Mouse (Mus musculus): ENCODE measurements around the gene Mtrr. TPM values are rescaled to one million over a fixed set of nuclear protein-coding genes. Genes with fewer than 3 reads are reported as not detected.

The Mtrr gene
- polyA plus RNA-seq, 1 experiment from 2014 or later = 17.2 TPM

DNA sequence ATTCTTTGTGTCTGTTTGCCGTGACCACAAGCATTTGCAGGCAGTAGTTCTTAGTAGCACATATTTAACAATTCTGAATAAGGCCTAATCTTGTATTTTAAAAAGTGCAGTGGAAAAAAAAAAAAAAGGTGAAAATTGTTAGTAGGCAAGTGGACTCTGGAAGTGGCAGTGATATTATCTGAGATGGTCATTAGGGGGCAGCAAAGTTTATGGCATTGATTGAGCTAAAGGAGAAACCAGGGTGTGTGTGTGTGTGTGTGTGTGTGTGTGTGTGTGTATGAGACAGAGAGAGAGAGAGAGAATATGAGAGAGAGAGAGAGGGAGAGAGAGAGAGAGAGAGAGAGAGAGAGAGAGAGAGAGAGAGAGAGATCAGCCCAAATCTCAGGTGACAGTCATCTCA lies 11.8 kb upstream of the Mtrr start:
- DNase-seq (ENCODE audit: low read depth, low spot score) (no peak), ATAC-seq (no peak)
- in situ Hi-C loops (cut with MboI; ENCODE audit: low pct_unique_long_range_greater_than_20kb) = loop anchor here (25.0 kb wide), 1 partner anchor 1681 kb away; the partner anchor contains the start of gene Gm10767
- TF ChIP-seq CTCF (IDR thresholded peaks at IDR 0.05) = peak; percentile 20
- CTCF ChIA-PET = interaction anchor here (0.6 to 1.2 kb wide), 2 partner anchors 24 to 72 kb away, joined by 3 to 4 read pairs; no protein-coding TSS in a partner anchor
- POLR2A ChIA-PET = no interaction called here
- H3K27me3 ChIP-seq = no peaks in the 10 kb centered on the region

DNA sequence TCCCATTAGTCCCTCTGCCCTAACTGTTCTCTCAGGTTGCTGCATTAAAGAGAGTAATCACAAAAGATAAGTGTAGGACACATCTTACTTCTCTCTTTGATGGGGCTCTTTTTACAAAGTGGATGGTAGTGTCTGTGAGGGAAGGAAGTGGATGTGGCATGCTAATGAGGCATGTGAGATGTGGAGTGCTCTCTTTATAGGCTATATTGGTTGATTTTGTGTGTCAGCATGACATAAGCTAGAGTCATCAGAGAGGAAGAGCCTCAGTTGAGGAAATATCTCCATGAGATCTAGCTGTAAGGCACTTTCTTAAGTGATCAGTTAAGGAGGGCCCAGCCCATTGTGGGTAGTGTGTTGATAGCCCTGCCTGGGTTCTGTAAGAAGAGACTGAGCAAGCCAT lies 6.4 kb upstream of the Mtrr start:
- in situ Hi-C loops (cut with MboI; ENCODE audit: low pct_unique_long_range_greater_than_20kb) = loop anchor here (10.0 to 25.0 kb wide), 2 partner anchors 876 to 1676 kb away; partner anchors contain the start of gene Gm10767
- CTCF ChIA-PET = no interaction called here
- no peak for ATAC-seq

DNA sequence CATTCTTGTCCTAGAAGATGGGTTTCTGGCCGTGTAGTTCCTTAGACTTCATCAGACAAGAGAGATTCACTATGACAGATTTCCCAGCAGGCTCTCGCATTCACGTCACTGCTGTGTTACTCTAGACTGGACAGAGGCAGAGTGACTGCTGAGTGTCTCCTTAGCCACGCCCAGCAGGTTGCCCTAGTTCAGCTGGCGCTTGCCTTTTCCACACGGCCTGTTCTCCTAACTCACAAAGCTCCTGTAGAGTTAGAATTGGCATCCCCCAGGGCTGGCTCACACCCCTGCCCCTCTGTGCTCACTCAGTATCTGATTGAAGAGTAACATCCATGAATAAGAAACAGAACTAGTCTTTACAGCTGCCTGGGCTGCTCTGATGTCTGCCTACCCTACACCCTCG lies 3.5 kb upstream of the Mtrr start:
- H3K27me3 ChIP-seq = no peaks in the 10 kb centered on the region
- no peak for TF ChIP-seq CTCF (IDR thresholded peaks at IDR 0.05)
- ChIA-PET CTCF (no interaction called here), POLR2A (no interaction called here)
- ATAC-seq = no peak
- in situ Hi-C loops (cut with MboI; ENCODE audit: low pct_unique_long_range_greater_than_20kb) = loop anchor here (10.0 to 25.0 kb wide), 2 partner anchors 879 to 1673 kb away; partner anchors contain the start of gene Gm10767
- DNase-seq (ENCODE audit: low read depth, low spot score) = no peak

More for the DNA sequence above, 6.4 kb upstream of the Mtrr start:
- POLR2A ChIA-PET = no interaction called here
- no peaks in the 10 kb centered on the region for H3K27me3 ChIP-seq
- no peak for TF ChIP-seq CTCF (IDR thresholded peaks at IDR 0.05)
- no peak for DNase-seq (ENCODE audit: low read depth, low spot score)

DNA sequence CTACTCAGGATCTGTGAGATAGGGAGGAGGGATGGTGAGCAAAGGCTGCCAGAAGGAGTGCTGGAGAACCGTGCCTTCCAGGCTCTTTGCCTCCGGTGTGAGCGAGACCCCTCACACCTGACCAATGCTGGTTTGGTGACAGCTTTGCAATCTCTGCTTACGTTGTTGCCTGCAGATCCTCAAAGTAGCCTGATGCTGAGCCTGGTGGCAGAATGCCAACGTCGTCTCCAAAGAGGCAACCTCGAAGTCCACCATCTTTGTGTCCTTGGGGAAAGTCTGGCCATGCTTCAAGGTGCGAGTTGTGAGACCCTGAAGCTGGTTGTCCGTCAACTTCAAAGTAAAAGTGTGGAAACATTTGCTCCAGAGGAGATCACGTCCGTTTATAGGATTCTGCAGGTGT lies 2.0 kb upstream of the Mtrr start:
- H3K27me3 ChIP-seq = no peaks in the 10 kb centered on the region
- TF ChIP-seq CTCF (IDR thresholded peaks at IDR 0.05) = no peak
- in situ Hi-C loops (cut with MboI; ENCODE audit: low pct_unique_long_range_greater_than_20kb) = loop anchor here (10.0 to 25.0 kb wide), 2 partner anchors 881 to 1672 kb away; partner anchors contain the start of gene Gm10767
- POLR2A ChIA-PET = no interaction called here
- DNase-seq (ENCODE audit: low read depth, low spot score) = no peak
- no peak for ATAC-seq
- CTCF ChIA-PET = no interaction called here

DNA sequence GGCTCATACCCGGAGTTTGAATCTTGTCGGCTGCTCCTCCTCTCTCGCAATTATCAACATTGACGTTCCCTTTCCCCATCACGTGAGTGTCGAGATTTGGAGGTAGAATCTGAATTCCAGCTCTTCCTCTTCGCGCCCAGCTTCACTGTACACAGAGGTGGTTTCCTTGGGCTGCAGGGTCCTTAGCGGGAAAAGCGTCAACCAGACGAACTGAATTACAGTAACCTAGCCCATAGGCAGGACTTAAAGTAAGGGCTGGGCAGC lies 500 bp upstream of the Mtrr start:
- in situ Hi-C loops (cut with MboI; ENCODE audit: low pct_unique_long_range_greater_than_20kb) = loop anchor here (10.0 to 25.0 kb wide), 2 partner anchors 882 to 1670 kb away; partner anchors contain the start of gene Gm10767
- CTCF ChIA-PET = no interaction called here
- no peaks in the 10 kb centered on the region for H3K27me3 ChIP-seq
- TF ChIP-seq CTCF (IDR thresholded peaks at IDR 0.05) = no peak
- peak; percentile 5 for ATAC-seq
- POLR2A ChIA-PET = interaction anchor here (1.0 kb wide), 1 partner anchor 10 kb away, joined by 3 read pairs; no protein-coding TSS in a partner anchor
- DNase-seq (ENCODE audit: low read depth, low spot score) = no peak

GRCm38 (mm10) chr13:68581086-68581740 lies 736 bp downstream of the Mtrr start:
- no peak for ATAC-seq
- no peak for DNase-seq (ENCODE audit: low read depth, low spot score)
- in situ Hi-C loops (cut with MboI; ENCODE audit: low pct_unique_long_range_greater_than_20kb) = loop anchor here (10.0 to 25.0 kb wide), 2 partner anchors 884 to 1669 kb away; partner anchors contain the start of gene Gm10767
- H3K27me3 ChIP-seq = no peaks in the 10 kb centered on the region
- no peak for TF ChIP-seq CTCF (IDR thresholded peaks at IDR 0.05)
- ChIA-PET CTCF (interaction anchor here (1.3 kb wide), 1 partner anchor 12 kb away, joined by 7 read pairs; no protein-coding TSS in a partner anchor), POLR2A (no interaction called here)

DNA sequence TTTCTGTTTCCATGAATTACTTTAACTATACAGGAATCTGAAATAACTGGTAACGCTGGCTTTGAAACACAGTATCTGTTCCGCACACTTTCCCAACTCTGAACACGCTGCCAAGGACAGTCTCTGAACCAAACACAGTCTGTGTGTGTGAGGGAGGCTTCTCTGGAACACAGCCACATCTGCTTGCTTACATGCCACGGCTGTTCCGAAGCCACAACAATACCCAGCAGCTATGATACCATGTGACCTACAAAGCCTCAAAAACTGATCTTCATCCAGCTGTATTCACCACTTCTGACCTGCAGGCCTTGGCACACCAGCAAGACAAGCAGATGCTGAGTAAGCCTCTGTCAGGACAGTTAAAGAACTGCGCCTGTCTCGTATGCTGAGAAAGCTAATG lies 4.0 kb downstream of the Mtrr start:
- ChIA-PET CTCF (interaction anchor here (1.9 to 2.6 kb wide), 2 partner anchors 9 to 12 kb away, joined by 6 to 8 read pairs; no protein-coding TSS in a partner anchor), POLR2A (no interaction called here)
- H3K27me3 ChIP-seq = no peaks in the 10 kb centered on the region
- DNase-seq (ENCODE audit: low read depth, low spot score) = no peak
- in situ Hi-C loops (cut with MboI; ENCODE audit: low pct_unique_long_range_greater_than_20kb) = loop anchor here (25.0 kb wide), 1 partner anchor 1666 kb away; the partner anchor contains the start of gene Gm10767
- TF ChIP-seq CTCF (IDR thresholded peaks at IDR 0.05) = no peak
- no peak for ATAC-seq

GRCm38 (mm10) chr13:68574398-68574797 lies 7.6 kb downstream of the Mtrr start:
- TF ChIP-seq CTCF (IDR thresholded peaks at IDR 0.05) = no peak
- in situ Hi-C loops (cut with MboI; ENCODE audit: low pct_unique_long_range_greater_than_20kb) = loop anchor here (25.0 kb wide), 2 partner anchors 737 to 837 kb away; partner anchors contain the start of genes Gm10037 and Zfp65
- ATAC-seq (no peak), DNase-seq (ENCODE audit: low read depth, low spot score) (no peak)
- ChIA-PET POLR2A (no interaction called here), CTCF (no interaction called here)
- no peaks in the 10 kb centered on the region for H3K27me3 ChIP-seq

- in situ Hi-C loops (cut with MboI; ENCODE audit: low pct_unique_long_range_greater_than_20kb) = loop anchor here (25.0 kb wide), 2 partner anchors 736 to 836 kb away; partner anchors contain the start of genes Gm10037 and Zfp65
- ATAC-seq (no peak), DNase-seq (ENCODE audit: low read depth, low spot score) (no peak)
- no peaks in the 10 kb centered on the region for H3K27me3 ChIP-seq
- CTCF ChIA-PET = no interaction called here
- TF ChIP-seq CTCF (IDR thresholded peaks at IDR 0.05) = no peak
- POLR2A ChIA-PET = no interaction called here
Measured at GRCm38 (mm10) chr13:68572966-68573913, 8.7 kb downstream of the Mtrr start.

- ChIA-PET CTCF (no interaction called here), POLR2A (interaction anchor here (1.2 kb wide), 1 partner anchor 10 kb away, joined by 3 read pairs; the partner anchor contains the start of genes Fastkd3 and Mtrr)
- DNase-seq (ENCODE audit: low read depth, low spot score) (no peak), ATAC-seq (no peak)
- in situ Hi-C loops (cut with MboI; ENCODE audit: low pct_unique_long_range_greater_than_20kb) = loop anchor here (25.0 kb wide), 2 partner anchors 735 to 835 kb away; partner anchors contain the start of genes Gm10037 and Zfp65
- no peaks in the 10 kb centered on the region for H3K27me3 ChIP-seq
- no peak for TF ChIP-seq CTCF (IDR thresholded peaks at IDR 0.05)
Measured at GRCm38 (mm10) chr13:68572247-68572646, 9.7 kb downstream of the Mtrr start.
